Mouse (Mus musculus) hindbrain, postnatal 0 days (tissue): Measurements from ENCODE around the gene 4933402J07Rik. TPM values are rescaled to one million over a fixed set of nuclear protein-coding genes. Genes with fewer than 3 reads are reported as not detected.

Experiments
- ATAC-seq: fragments of 200-750 bp; cut with Nextera tagmentation; 2 replicates; pipeline ENCODE4 v1.8.0; 2017; ENCODE audit warnings: mild to moderate bottlenecking, moderate TSS enrichment, moderate library complexity
- DNase-seq: peaks from one replicate; pipeline ENCODE4 v3.0.0-alpha.2; 2015; ENCODE audit warnings: low spot score
- H3K27ac ChIP-seq: fragments of 300-500 bp; sonication (generic); 2 replicates; pipeline ENCODE4 v1.5.1; 2014; ENCODE audit warnings: mild to moderate bottlenecking
- H3K27me3 ChIP-seq: fragments of 300-500 bp; sonication (generic); 2 replicates; pipeline ENCODE4 v1.6.1; 2014; ENCODE audit warnings: low read length, mixed read lengths; ENCODE audit not compliant: insufficient read depth
- H3K36me3 ChIP-seq: fragments of 300-500 bp; sonication (generic); 2 replicates; pipeline ENCODE4 v1.6.1; 2014; ENCODE audit warnings: low read length, mixed read lengths; ENCODE audit not compliant: insufficient read depth
- H3K4me1 ChIP-seq: fragments of 300-500 bp; sonication (generic); 2 replicates; pipeline ENCODE4 v1.6.1; 2014; ENCODE audit warnings: antibody characterized with exemption, low read length, mixed read lengths; ENCODE audit not compliant: insufficient read depth
- H3K4me2 ChIP-seq: fragments of 300-500 bp; sonication (generic); 2 replicates; pipeline ENCODE4 v1.6.1; 2014; ENCODE audit warnings: low read depth, mild to moderate bottlenecking, low read length, moderate library complexity, mixed read lengths
- H3K4me3 ChIP-seq: fragments of 300-500 bp; sonication (generic); 2 replicates; pipeline ENCODE4 v1.5.1; 2014; ENCODE audit warnings: low read length
- H3K9ac ChIP-seq: fragments of 300-500 bp; sonication (generic); replicated peaks from 2 replicates; pipeline ENCODE4 v1.6.1; 2014; ENCODE audit warnings: mild to moderate bottlenecking, low read length, moderate library complexity, mixed read lengths
- H3K9me3 ChIP-seq: fragments of 300-500 bp; sonication (generic); 2 replicates; pipeline ENCODE4 v1.6.1; 2016; ENCODE audit warnings: low read length, mixed read lengths
- CTCF ChIP-seq: IDR thresholded peaks from 2 replicates; pipeline ENCODE4 v1.5.1; 2016; ENCODE audit warnings: antibody characterized with exemption, control low read depth, low read depth
- WGBS: fragments of 180-500 bp; shearing (Covaris S2); extraction: QIAGEN DNeasy Blood & Tissue Kit; methylation state at CpG from one replicate; pipeline ENCODE4 v1.1.7; 2014; 5-methylcytosine and 5-hydroxymethylcytosine counted together
- polyA plus RNA-seq: library from polyadenylated mRNA; unstranded; fragments of >200 nt; fragmentation: Nextera tagmentation; extraction: Ambion mirVana; gene quantifications from 2 replicates; pipeline ENCODE4 v1.2.1, GENCODE M21; 2015
- total RNA-seq: library from RNA; depleted of rRNA; stranded (reverse); fragments of >200 nt; gene quantifications from 2 replicates; pipeline ENCODE4 v1.2.3, GENCODE M21; 2014; rRNA removed

4933402J07Rik gene
- not detected in 2 replicates for total RNA-seq
- not detected in 2 replicates for polyA plus RNA-seq

- Histone ChIP-seq H3K27me3 (no peaks in the 10 kb centered on the region), H3K4me3 (no peak within 1 kb of the TSS), H3K9ac (no peak within 1 kb of the TSS), H3K27ac (no peak within 1 kb of the TSS), H3K4me2 (no peak within 1 kb of the TSS), H3K4me1 (no peaks in the 10 kb centered on the region), H3K36me3 (no peaks in the 10 kb centered on the region), H3K9me3 (no peaks in the 10 kb centered on the region)
- no peak for ATAC-seq
- no peak for TF ChIP-seq CTCF
- DNase-seq = no peak
- 77% methylated on average over 2 of the region's 2 CpGs for WGBS
Measured at GRCm38 (mm10) chr8:87563553-87563952, at the start of gene 4933402J07Rik. Gene 4933402J07Rik (plus strand): TSS chr8:87563853.

GRCm38 (mm10) chr8:87517132-87517531, 46.5 kb upstream of the 4933402J07Rik start:
- Histone ChIP-seq H3K9ac (no peak overlapping the region), H3K27ac (no peak overlapping the region), H3K27me3 (no peaks in the 10 kb centered on the region), H3K36me3 (no peaks in the 10 kb centered on the region), H3K4me2 (no peak overlapping the region), H3K4me3 (no peak overlapping the region), H3K4me1 (no peaks in the 10 kb centered on the region), H3K9me3 (no peaks in the 10 kb centered on the region)
- ATAC-seq (no peak), DNase-seq (no peak)
- 92% methylated on average over 3 of the region's 3 CpGs for WGBS
- no peak for TF ChIP-seq CTCF

DNA sequence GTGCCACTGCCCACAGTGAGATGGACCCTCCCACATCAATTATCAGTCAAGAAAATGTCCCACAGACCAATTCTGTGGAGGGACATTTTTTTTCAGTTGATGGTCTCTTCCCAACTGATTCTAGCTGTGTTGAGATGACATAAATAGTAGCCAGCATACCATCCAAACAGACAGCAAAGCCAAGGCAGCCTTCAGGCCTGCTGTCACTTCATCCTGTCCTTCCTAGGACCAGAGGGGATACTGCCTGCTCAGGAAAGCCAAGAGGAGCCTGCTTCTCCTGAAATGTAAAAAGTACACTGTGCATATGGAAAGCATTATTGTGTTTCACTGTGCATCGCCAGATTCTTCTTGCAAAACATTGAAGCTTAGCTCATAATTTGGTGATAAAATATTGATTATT, 38.6 kb upstream of the 4933402J07Rik start:
- Histone ChIP-seq H3K4me3 (no peak overlapping the region), H3K27ac (no peak overlapping the region), H3K4me1 (no peaks in the 10 kb centered on the region), H3K27me3 (no peaks in the 10 kb centered on the region), H3K4me2 (no peak overlapping the region), H3K36me3 (no peaks in the 10 kb centered on the region), H3K9me3 (no peaks in the 10 kb centered on the region), H3K9ac (no peak overlapping the region)
- no peak for TF ChIP-seq CTCF
- no peak for ATAC-seq
- 91% methylated on average over 1 of the region's 1 CpGs for WGBS
- no peak for DNase-seq

DNA sequence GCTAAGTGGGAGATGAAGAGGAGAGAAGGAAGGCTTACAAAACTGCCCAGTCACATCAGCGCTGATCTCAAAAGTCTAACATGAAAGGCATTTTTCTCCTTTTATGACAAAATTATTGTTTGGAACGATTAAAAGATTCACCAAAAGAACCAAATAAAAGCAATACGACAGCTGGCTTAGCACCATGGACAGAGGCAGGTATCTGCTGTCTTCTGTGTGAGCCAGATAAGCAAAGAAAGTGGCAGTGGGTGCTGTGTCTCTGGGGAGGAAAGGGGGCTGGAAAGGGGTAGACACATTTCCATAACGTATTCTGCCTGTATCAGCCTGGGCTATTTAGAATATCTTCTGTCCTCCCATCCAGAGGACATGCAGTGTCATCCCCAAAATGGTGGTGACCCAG, 32.5 kb upstream of the 4933402J07Rik start:
- no peak for ATAC-seq
- no peak overlapping the region for H3K4me2 ChIP-seq
- no peak overlapping the region for H3K9ac ChIP-seq
- no peak overlapping the region for H3K27ac ChIP-seq
- no peak for TF ChIP-seq CTCF
- no peak for DNase-seq
- no peaks in the 10 kb centered on the region for H3K36me3 ChIP-seq
- H3K9me3 ChIP-seq = no peaks in the 10 kb centered on the region
- H3K4me1 ChIP-seq = no peaks in the 10 kb centered on the region
- no peaks in the 10 kb centered on the region for H3K27me3 ChIP-seq
- 70% methylated on average over 4 of the region's 4 CpGs for WGBS
- no peak overlapping the region for H3K4me3 ChIP-seq

- TF ChIP-seq CTCF = no peak
- H3K9ac ChIP-seq = no peak overlapping the region
- H3K27ac ChIP-seq = no peak overlapping the region
- no peak overlapping the region for H3K4me3 ChIP-seq
- no peak for DNase-seq
- no peak for ATAC-seq
- 80% methylated on average over 4 of the region's 4 CpGs for WGBS
- no peaks in the 10 kb centered on the region for H3K27me3 ChIP-seq
- no peaks in the 10 kb centered on the region for H3K9me3 ChIP-seq
- H3K4me1 ChIP-seq = no peaks in the 10 kb centered on the region
- no peaks in the 10 kb centered on the region for H3K36me3 ChIP-seq
- H3K4me2 ChIP-seq = no peak overlapping the region
Measured at GRCm38 (mm10) chr8:87533476-87533875, 30.2 kb upstream of the 4933402J07Rik start.

GRCm38 (mm10) chr8:87534846-87535245, 28.8 kb upstream of the 4933402J07Rik start:
- H3K4me2 ChIP-seq = no peak overlapping the region
- H3K9me3 ChIP-seq = no peaks in the 10 kb centered on the region
- DNase-seq (peak; percentile 27), ATAC-seq (no peak)
- no peaks in the 10 kb centered on the region for H3K4me1 ChIP-seq
- TF ChIP-seq CTCF = peak; percentile 58
- no peaks in the 10 kb centered on the region for H3K36me3 ChIP-seq
- no peak overlapping the region for H3K9ac ChIP-seq
- no peak overlapping the region; the same call in 1 of the 2 replicates for H3K27ac ChIP-seq
- no peak overlapping the region for H3K4me3 ChIP-seq
- 61% methylated on average over 2 of the region's 2 CpGs for WGBS
- no peaks in the 10 kb centered on the region for H3K27me3 ChIP-seq

GRCm38 (mm10) chr8:87536615-87537329, 26.9 kb upstream of the 4933402J07Rik start:
- no peak overlapping the region for H3K27ac ChIP-seq
- ATAC-seq = peak; percentile 66
- H3K9me3 ChIP-seq = no peaks in the 10 kb centered on the region
- H3K4me2 ChIP-seq = peak overlapping the region; percentile 32
- no peaks in the 10 kb centered on the region for H3K4me1 ChIP-seq
- no peak overlapping the region for H3K9ac ChIP-seq
- H3K4me3 ChIP-seq = peak overlapping the region; percentile 0; the same call in 1 of the 2 replicates
- peak; percentile 97 for TF ChIP-seq CTCF
- H3K36me3 ChIP-seq = no peaks in the 10 kb centered on the region
- peak; percentile 81 for DNase-seq
- H3K27me3 ChIP-seq = no peaks in the 10 kb centered on the region
- WGBS = 7% methylated on average over 23 of the region's 23 CpGs
